Mouse (Mus musculus): ENCODE results near the gene Farp1. TPM values are rescaled to one million over a fixed set of nuclear protein-coding genes. Genes with fewer than 3 reads are reported as not detected.

Gene Farp1
- polyA plus RNA-seq, 1 experiment from 2014 or later = 8.8 TPM

DNA sequence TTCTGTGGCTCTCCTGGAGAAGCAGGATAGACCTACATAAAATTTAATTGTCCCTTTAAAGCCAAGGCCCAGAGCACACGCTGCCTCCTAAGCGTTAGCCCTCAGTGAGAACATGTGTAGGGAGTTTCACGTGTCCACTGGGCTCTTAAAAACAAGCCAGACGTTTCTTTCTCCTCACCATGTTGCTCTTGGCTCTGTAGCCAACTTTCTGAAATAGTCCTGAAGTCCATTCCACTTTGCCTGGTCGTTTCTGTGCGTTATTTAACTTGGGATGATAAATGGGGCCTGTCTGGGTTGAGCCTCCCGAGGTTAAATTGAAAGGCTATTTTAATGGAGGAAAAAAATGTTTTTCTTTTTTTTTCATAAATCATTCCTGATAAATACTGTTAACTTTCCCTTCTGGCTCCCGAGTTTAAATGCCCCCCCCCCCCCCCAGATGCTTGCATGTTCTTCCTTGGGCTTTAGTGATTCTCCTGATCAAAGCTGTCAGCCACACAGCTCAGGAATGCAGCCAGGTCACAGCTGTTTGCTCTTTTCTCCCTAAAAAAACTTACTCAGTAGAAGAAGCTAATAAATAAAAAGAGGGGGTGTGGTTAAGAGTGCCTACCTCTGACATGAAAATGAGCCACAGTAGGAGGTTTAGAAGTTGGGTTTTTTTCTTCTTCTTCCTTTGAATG is 73.6 kb downstream of the Farp1 start:
- Histone ChIP-seq H3K4me2 (no peak overlapping the region), H3K27me3 (replicated peaks) (no peaks in the 10 kb centered on the region), H3K36me3 (no peaks in the 10 kb centered on the region; the same call in 1 of the 2 replicates), H3K9ac (no peak overlapping the region), H3K27ac (no peak overlapping the region; the same call in 1 of the 2 replicates), H3K9me3 (replicated peaks) (no peaks in the 10 kb centered on the region), H3K4me3 (no peak overlapping the region), H3K4me1 (peaks cover 25% of the 10 kb centered on the region)
- ATAC-seq = no peak
- 51% methylated on average over 8 of the region's 8 CpGs for WGBS (ENCODE audit: insufficient replicate concordance)

DNA sequence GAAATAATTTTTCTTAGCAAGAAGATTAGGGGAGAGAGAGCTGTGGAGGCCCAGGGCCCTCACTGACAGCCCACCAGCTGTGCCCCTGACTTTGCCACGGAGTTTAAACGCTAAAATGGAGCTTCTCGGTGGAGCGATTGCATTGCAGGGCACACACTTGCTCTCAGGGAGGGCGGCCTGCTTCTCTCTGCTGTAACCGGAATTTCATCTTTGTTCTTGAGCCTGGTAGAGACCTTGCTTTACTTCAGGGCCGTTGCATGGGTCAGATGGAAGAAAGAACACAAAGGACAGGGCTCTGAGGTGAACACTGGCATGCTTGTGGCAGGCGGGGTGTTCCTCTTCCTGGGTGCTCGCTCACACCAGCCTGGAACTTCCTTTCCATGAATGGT is 74.1 kb downstream of the Farp1 start:
- Histone ChIP-seq H3K4me3 (no peak overlapping the region), H3K4me2 (no peak overlapping the region), H3K27me3 (replicated peaks) (no peaks in the 10 kb centered on the region), H3K27ac (no peak overlapping the region), H3K9ac (no peak overlapping the region), H3K9me3 (replicated peaks) (no peaks in the 10 kb centered on the region), H3K4me1 (peaks cover 25% of the 10 kb centered on the region), H3K36me3 (no peaks in the 10 kb centered on the region; the same call in 1 of the 2 replicates)
- peak; percentile 16; the same call in 1 of the 2 replicates for ATAC-seq
- WGBS (ENCODE audit: insufficient replicate concordance) = 54% methylated on average over 9 of the region's 9 CpGs

DNA sequence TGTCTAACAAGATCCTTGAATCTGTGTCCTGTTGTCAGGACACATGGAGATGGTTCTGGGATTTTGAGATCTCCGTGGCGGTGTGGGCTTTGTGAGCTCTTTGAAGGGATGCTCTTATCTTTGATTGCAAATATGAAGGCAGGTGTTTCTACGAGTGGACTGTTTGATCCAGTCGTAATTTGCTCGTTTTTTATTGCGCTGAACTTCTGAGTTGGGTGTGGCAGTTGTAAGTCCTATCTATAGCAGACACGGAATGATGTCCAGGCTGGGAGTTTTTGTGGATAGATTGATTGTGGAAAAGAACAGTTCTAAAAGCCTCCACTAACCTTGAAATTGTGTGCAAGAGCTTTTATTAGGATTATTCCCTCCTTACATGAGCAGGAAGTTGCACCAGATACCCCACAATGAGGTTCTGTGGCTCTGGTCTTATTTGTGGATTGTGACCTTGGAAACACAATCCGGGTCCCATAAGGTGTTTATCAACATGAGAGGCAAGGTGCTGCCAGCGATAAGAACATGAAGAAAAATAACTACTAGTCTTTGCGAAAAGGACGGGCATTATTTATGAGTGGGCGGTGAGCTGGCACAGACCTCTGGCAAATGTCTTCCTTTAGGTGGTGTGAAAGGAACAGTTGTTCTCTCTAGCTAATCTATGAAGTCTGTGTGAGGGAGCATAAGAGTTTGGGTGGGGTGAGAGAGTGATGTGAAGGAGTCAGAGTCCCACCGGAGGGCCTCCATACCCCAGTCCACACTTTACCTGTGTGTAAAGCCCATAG is 75.7 kb downstream of the Farp1 start:
- Histone ChIP-seq H3K27me3 (replicated peaks) (no peaks in the 10 kb centered on the region), H3K9ac (no peak overlapping the region), H3K4me2 (no peak overlapping the region), H3K4me3 (no peak overlapping the region), H3K36me3 (no peaks in the 10 kb centered on the region; the same call in 1 of the 2 replicates), H3K27ac (no peak overlapping the region), H3K9me3 (replicated peaks) (no peaks in the 10 kb centered on the region), H3K4me1 (peaks cover 25% of the 10 kb centered on the region)
- no peak for ATAC-seq
- WGBS (ENCODE audit: insufficient replicate concordance) = 68% methylated on average over 13 of the region's 13 CpGs

DNA sequence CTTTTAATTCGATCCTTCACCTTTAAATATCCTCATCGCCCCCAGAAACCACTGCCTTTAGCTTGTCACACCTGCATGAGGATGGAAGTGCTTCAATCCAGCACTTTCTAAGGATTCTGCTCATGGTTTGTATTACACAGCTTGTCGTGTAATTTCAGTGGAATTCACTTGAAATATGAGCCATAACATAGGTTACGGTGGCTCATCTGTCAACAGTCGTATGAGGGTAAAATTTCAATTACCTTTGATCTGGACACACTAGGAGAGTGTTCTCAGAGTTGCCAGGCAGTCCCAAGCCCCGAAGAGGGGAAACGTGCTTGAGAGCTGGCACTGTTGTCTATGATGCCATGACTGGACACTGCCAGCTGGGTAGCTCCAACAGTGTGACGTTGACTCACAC is 77.1 kb downstream of the Farp1 start:
- no peaks in the 10 kb centered on the region for H3K9me3 ChIP-seq (replicated peaks)
- 81% methylated on average over 8 of the region's 8 CpGs for WGBS (ENCODE audit: insufficient replicate concordance)
- no peak overlapping the region for H3K4me3 ChIP-seq
- no peak overlapping the region for H3K9ac ChIP-seq
- no peak for ATAC-seq
- no peak overlapping the region for H3K4me2 ChIP-seq
- no peaks in the 10 kb centered on the region for H3K27me3 ChIP-seq (replicated peaks)
- H3K4me1 ChIP-seq = peaks cover 16% of the 10 kb centered on the region
- no peaks in the 10 kb centered on the region; the same call in 1 of the 2 replicates for H3K36me3 ChIP-seq
- no peak overlapping the region for H3K27ac ChIP-seq

DNA sequence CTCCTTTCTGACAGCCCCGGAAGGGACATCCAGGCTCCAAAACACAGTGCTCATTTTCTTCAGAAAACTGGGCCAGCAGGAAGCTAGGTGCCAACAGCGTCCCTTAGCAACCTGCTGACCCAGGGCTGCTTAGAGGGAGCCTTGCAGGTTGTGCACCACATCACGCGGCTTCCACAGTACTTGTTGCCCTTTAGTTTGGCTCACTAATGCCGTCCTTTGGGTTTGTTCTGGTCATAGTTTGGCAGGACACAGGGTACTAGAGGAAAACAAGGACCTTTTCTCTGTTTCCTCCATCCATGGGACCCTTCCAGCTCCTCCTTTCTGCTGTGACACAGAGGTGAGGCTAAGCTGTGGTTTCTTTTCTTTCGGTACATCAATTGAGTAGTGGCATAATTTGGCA is 78.8 kb downstream of the Farp1 start:
- no peak for ATAC-seq
- 78% methylated on average over 6 of the region's 6 CpGs for WGBS (ENCODE audit: insufficient replicate concordance)
- no peak overlapping the region for H3K9ac ChIP-seq
- no peaks in the 10 kb centered on the region; the same call in 1 of the 2 replicates for H3K36me3 ChIP-seq
- no peak overlapping the region for H3K4me2 ChIP-seq
- H3K4me1 ChIP-seq = peaks cover 15% of the 10 kb centered on the region
- H3K9me3 ChIP-seq (replicated peaks) = no peaks in the 10 kb centered on the region
- H3K27me3 ChIP-seq (replicated peaks) = no peaks in the 10 kb centered on the region
- no peak overlapping the region for H3K4me3 ChIP-seq
- no peak overlapping the region for H3K27ac ChIP-seq

DNA sequence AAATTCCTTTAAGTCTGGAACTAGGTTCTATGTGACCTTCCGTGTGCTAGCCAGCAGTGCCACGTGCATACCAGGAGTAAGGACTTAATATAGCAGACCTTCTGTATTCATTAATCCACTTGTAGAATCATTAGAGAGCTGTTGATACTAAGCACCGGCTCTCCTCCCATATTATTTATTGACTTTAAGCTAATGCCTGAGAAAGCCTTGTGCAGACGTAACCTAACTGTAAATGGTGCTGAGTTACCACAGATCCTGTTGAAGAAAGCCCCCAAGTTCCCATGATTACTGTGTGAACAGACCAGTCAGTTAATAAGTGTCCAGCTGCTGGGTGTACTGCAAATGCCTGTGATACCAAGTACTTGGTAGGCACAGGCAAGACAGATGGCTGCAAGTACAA is 81.7 kb downstream of the Farp1 start:
- no peak for ATAC-seq
- H3K27ac ChIP-seq = no peak overlapping the region
- H3K9me3 ChIP-seq (replicated peaks) = no peaks in the 10 kb centered on the region
- H3K4me1 ChIP-seq = no peaks in the 10 kb centered on the region
- H3K36me3 ChIP-seq = no peaks in the 10 kb centered on the region; the same call in 1 of the 2 replicates
- H3K9ac ChIP-seq = no peak overlapping the region
- no peaks in the 10 kb centered on the region for H3K27me3 ChIP-seq (replicated peaks)
- H3K4me2 ChIP-seq = no peak overlapping the region
- no peak overlapping the region for H3K4me3 ChIP-seq
- WGBS (ENCODE audit: insufficient replicate concordance) = 73% methylated on average over 4 of the region's 4 CpGs

DNA sequence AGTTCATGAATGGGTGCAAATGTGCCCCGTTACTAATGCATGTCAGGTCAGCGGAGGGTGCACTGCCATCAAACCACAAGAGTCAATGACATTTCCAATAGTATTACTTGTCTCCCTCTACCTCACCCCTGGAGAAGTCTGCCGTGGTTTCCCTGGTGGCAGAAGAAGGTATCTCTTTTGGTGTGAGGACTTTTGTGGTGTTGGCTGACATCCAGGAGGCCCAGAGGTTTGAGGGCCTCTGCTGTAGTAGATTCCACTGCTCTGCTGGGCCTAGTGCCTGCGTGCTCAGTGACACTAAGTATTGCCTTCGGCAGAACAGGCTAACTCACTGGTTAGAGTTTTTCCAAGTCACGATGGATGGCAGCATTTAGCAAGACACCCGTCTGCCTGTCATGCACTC is 83.9 kb downstream of the Farp1 start:
- no peak overlapping the region for H3K4me2 ChIP-seq
- no peak overlapping the region for H3K27ac ChIP-seq
- no peak overlapping the region for H3K4me3 ChIP-seq
- no peaks in the 10 kb centered on the region for H3K36me3 ChIP-seq
- H3K9me3 ChIP-seq (replicated peaks) = no peaks in the 10 kb centered on the region
- WGBS (ENCODE audit: insufficient replicate concordance) = 67% methylated on average over 7 of the region's 7 CpGs
- no peak overlapping the region for H3K9ac ChIP-seq
- ATAC-seq = no peak
- H3K4me1 ChIP-seq = peaks cover 12% of the 10 kb centered on the region
- no peaks in the 10 kb centered on the region for H3K27me3 ChIP-seq (replicated peaks)

DNA sequence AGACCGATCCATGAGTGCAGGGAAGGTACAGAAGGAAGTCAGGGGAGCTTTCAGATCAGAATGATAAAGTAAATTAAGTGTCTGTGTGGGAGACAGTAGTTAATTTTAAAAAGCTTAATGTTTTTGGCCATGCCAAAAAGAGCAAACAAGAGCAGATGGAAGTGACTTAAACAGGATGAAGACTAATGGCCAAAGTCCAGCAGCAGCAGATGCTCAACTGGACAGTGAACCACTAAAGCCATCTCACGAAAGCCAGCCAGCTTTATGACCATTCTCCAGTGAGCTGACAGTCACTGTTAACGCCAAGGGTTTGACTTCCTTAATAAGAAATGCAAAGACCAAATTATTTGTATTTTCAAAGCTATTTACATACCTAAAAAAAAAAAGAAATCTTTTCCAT is 86.7 kb downstream of the Farp1 start:
- Histone ChIP-seq H3K9ac (no peak overlapping the region), H3K36me3 (no peaks in the 10 kb centered on the region), H3K27ac (no peak overlapping the region), H3K9me3 (replicated peaks) (no peaks in the 10 kb centered on the region), H3K4me1 (peaks cover 30% of the 10 kb centered on the region), H3K27me3 (replicated peaks) (no peaks in the 10 kb centered on the region), H3K4me2 (no peak overlapping the region), H3K4me3 (no peak overlapping the region)
- ATAC-seq = no peak
- WGBS (ENCODE audit: insufficient replicate concordance) = 61% methylated on average over 3 of the region's 3 CpGs

DNA sequence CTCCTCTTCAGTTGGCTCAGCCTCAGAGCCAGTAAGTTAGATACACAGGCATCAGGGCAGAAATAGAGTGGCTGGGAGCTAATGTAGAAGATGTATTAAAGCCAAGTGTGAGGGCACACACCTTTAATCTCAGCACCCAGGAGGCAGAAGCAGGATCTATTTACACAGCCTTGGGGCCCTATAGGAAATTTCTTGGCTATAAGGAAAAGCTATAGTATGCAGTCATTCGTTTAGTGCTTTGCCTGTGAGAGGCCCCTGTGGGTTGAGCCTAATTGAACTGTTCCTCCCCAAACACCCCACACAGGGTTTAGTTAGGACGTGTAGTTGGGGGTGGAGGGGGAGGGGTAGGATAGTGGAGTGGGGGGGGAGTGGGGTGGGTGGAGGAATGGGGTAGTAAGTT is 87.9 kb downstream of the Farp1 start:
- H3K27ac ChIP-seq = no peak overlapping the region
- no peak overlapping the region for H3K4me2 ChIP-seq
- H3K9ac ChIP-seq = no peak overlapping the region
- peaks cover 30% of the 10 kb centered on the region for H3K4me1 ChIP-seq
- ATAC-seq = no peak
- H3K4me3 ChIP-seq = no peak overlapping the region
- WGBS (ENCODE audit: insufficient replicate concordance) = 43% methylated on average over 2 of the region's 2 CpGs
- H3K27me3 ChIP-seq (replicated peaks) = no peaks in the 10 kb centered on the region
- no peaks in the 10 kb centered on the region for H3K9me3 ChIP-seq (replicated peaks)
- H3K36me3 ChIP-seq = no peaks in the 10 kb centered on the region

DNA sequence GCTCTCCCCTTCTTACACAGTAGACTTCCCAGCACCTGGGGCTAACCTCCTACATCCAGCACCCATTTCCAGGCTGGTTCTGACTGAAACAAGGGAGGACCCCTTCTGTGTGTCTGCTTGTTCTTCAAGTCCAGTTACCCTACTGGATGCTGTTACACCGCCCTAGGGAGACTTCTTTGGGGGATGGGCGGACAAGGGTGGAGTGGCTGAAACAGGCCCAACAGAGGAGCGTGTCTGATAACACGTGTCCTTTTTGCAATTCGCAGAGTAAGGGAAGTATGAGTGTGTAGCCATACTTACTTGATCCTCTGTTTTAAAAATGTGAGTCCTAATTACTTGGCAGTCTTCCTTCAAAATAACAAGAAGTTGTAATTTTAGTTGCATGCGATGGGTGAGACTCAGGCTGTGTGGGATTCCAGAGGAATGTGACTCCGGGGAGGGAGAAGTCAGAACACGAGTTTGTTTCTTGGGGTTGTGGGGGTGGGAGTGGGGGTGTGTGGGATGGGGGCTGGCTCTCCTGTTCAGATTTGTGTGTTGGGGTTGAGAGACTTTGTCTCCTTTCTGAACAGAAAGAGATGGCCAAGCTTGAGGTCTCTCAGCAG is 89.5 kb downstream of the Farp1 start:
- 56% methylated on average over 8 of the region's 8 CpGs for WGBS (ENCODE audit: insufficient replicate concordance)
- no peak overlapping the region for H3K9ac ChIP-seq
- H3K9me3 ChIP-seq (replicated peaks) = no peaks in the 10 kb centered on the region
- ATAC-seq = peak; percentile 79
- no peak overlapping the region for H3K4me3 ChIP-seq
- no peak overlapping the region for H3K4me2 ChIP-seq
- H3K27ac ChIP-seq = no peak overlapping the region
- H3K27me3 ChIP-seq (replicated peaks) = no peaks in the 10 kb centered on the region
- no peaks in the 10 kb centered on the region for H3K36me3 ChIP-seq
- peaks cover 43% of the 10 kb centered on the region for H3K4me1 ChIP-seq

DNA sequence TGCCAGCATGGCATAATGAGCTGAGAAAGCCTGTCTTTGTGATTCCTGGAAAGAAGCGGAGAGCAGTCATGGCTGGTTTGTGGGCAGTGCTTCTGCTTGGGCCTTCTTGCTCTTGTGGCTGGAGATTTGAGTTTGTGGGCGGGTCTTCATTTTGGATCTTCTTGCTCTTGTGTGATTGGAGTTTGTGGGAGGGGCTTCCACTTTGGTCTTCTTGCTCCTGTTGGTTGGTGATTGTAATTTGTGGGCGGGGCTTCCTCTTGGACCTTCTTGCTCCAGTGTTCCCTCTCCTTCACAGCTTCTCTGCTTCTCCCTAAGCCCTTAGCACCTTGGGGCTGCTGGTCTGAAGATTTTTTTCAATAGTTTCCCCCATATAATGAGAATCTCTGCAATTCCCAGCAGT is 90.7 kb downstream of the Farp1 start:
- peak; percentile 33 for ATAC-seq
- 62% methylated on average over 3 of the region's 3 CpGs for WGBS (ENCODE audit: insufficient replicate concordance)
- Histone ChIP-seq H3K9ac (no peak overlapping the region), H3K4me1 (peaks cover 47% of the 10 kb centered on the region), H3K27me3 (replicated peaks) (no peaks in the 10 kb centered on the region), H3K27ac (no peak overlapping the region), H3K9me3 (replicated peaks) (no peaks in the 10 kb centered on the region), H3K4me2 (no peak overlapping the region), H3K36me3 (no peaks in the 10 kb centered on the region), H3K4me3 (no peak overlapping the region)

DNA sequence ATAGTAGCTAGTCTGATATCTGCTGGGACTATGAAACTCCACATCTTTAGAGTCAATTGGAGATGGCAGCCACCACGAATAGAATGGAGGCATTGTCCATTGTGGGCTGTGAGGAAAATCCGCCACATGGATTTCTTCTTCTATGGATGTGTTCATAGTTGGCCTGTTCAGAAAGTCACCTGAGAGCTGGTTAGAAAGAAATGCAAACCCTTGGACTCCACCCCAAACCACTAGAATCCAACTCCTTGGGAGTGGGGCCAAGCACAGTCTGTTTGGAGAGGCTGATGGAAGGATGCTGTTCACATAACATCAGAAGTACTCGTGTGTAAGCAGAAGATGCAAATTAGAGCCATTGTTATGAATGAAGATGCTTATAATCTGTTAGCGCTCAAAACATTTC is 91.3 kb downstream of the Farp1 start:
- Histone ChIP-seq H3K27me3 (replicated peaks) (no peaks in the 10 kb centered on the region), H3K27ac (no peak overlapping the region), H3K36me3 (no peaks in the 10 kb centered on the region), H3K4me2 (no peak overlapping the region), H3K9me3 (replicated peaks) (no peaks in the 10 kb centered on the region), H3K4me1 (peaks cover 54% of the 10 kb centered on the region), H3K4me3 (no peak overlapping the region), H3K9ac (no peak overlapping the region)
- ATAC-seq = no peak
- WGBS (ENCODE audit: insufficient replicate concordance) = 72% methylated on average over 4 of the region's 4 CpGs
